Mouse (Mus musculus) MEL (cell line): ENCODE measurements at regions not wholly inside any gene's neighbourhood (a gene's known extent, or its start where the extent isn't known, plus 50 kb on each side); places are given as distances from the start of the nearest gene placed in this dataset.
"Not testable (repeated sequence)": the region's sequence is repeated elsewhere in the genome, so short reads cannot be mapped to it uniquely, and the experiment has no call there.

Experiments used
- DNase-seq: peaks from one replicate; pipeline ENCODE4 v3.0.0; 2011; ENCODE audit warnings: low read depth, low spot score
- H3K27ac ChIP-seq: 2 replicates; pipeline ENCODE4 v1.5.1; 2012; ENCODE audit warnings: low read depth, mild to moderate bottlenecking, control low read depth, low read length, moderate library complexity; ENCODE audit not compliant: control insufficient read depth
- H3K27me3 ChIP-seq, 2 experiments: fragments of 150-350 bp in 1 of 2; sonication (generic) in 1 of 2; 2 replicates each; pipeline ENCODE4 v1.6.1; 2012; ENCODE audit warnings: low read length in 2 of 2, mild to moderate bottlenecking in 2 of 2, improper control_type of control experiment in 1 of 2, moderate library complexity in 1 of 2; ENCODE audit not compliant: insufficient read depth in 2 of 2, control insufficient read depth in 1 of 2
- H3K36me3 ChIP-seq, 2 experiments: 2 replicates each; pipeline ENCODE4 v1.6.1; 2012 to 2014; ENCODE audit warnings: low read length in 2 of 2, improper control_type of control experiment in 1 of 2, inconsistent platforms in 1 of 2, mild to moderate bottlenecking in 1 of 2; ENCODE audit not compliant: insufficient read depth in 2 of 2, control insufficient read depth in 1 of 2
- H3K4me1 ChIP-seq, 2 experiments: fragments of 150-350 bp in 1 of 2; sonication (generic) in 1 of 2; 2 replicates each; pipeline ENCODE4 v1.6.1; 2012; ENCODE audit warnings: low read length in 2 of 2, improper control_type of control experiment in 1 of 2, mild to moderate bottlenecking in 1 of 2; ENCODE audit not compliant: insufficient read depth in 2 of 2, control insufficient read depth in 1 of 2
- H3K4me3 ChIP-seq, 2 experiments: fragments of 150-350 bp in 1 of 2; sonication (generic) in 1 of 2; 2 replicates each; pipeline ENCODE4 v1.5.1; 2012; ENCODE audit warnings: low read depth in 2 of 2, low read length in 2 of 2, mild to moderate bottlenecking in 2 of 2, moderate library complexity in 2 of 2, control low read depth in 1 of 2, improper control_type of control experiment in 1 of 2; ENCODE audit not compliant: control insufficient read depth in 1 of 2, insufficient read depth in 1 of 2
- H3K79me2 ChIP-seq: 2 replicates; pipeline ENCODE4 v1.6.1; 2012; ENCODE audit warnings: mild to moderate bottlenecking, low read length, moderate library complexity; ENCODE audit not compliant: control insufficient read depth, poor library complexity, insufficient read depth
- H3K9ac ChIP-seq: 2 replicates; pipeline ENCODE4 v1.6.1; 2012; ENCODE audit warnings: low read depth, mild to moderate bottlenecking, control low read depth, low read length, moderate library complexity; ENCODE audit not compliant: control insufficient read depth, poor library complexity, severe bottlenecking
- H3K9me3 ChIP-seq: fragments of 150-350 bp; sonication (generic); replicated peaks from 2 replicates; pipeline ENCODE4 v1.6.1; 2012; ENCODE audit warnings: mild to moderate bottlenecking, low read length, improper control_type of control experiment, moderate library complexity; ENCODE audit not compliant: insufficient read depth
- BHLHE40 ChIP-seq: IDR thresholded peaks from 2 replicates; pipeline ENCODE4 v1.6.1; 2012; ENCODE audit warnings: low read depth, mild to moderate bottlenecking, inconsistent platforms, low read length, improper control_type of control experiment, borderline replicate concordance
- CHD1 ChIP-seq: IDR thresholded peaks from 2 replicates; pipeline ENCODE4 v1.6.1; 2012; ENCODE audit warnings: low read depth, mild to moderate bottlenecking, inconsistent platforms, low read length, improper control_type of control experiment
- CHD2 ChIP-seq: IDR thresholded peaks from 2 replicates; pipeline ENCODE4 v1.6.1; 2011; ENCODE audit warnings: low read length, improper control_type of control experiment
- E2F4 ChIP-seq: IDR thresholded peaks from 2 replicates; pipeline ENCODE4 v1.6.1; 2011; ENCODE audit warnings: low read depth, low read length, improper control_type of control experiment, borderline replicate concordance
- ELF1 ChIP-seq: IDR thresholded peaks from 2 replicates; pipeline ENCODE4 v1.6.1; 2014; ENCODE audit warnings: low read depth, mild to moderate bottlenecking, inconsistent platforms, low read length, improper control_type of control experiment, moderate library complexity
- EP300 ChIP-seq, 2 experiments: IDR thresholded peaks; 2 replicates each; pipeline ENCODE4 v1.6.1; 2011; ENCODE audit warnings: improper control_type of control experiment in 2 of 2, low read length in 2 of 2, low read depth in 1 of 2, mild to moderate bottlenecking in 1 of 2
- ETS1 ChIP-seq: IDR thresholded peaks from 2 replicates; pipeline ENCODE4 v1.6.1; 2012; ENCODE audit warnings: low read depth, mild to moderate bottlenecking, inconsistent platforms, low read length, improper control_type of control experiment, moderate library complexity
- GATA1 ChIP-seq: IDR thresholded peaks from 2 replicates; pipeline ENCODE4 v1.6.1; 2011; ENCODE audit warnings: low read depth, low read length, improper control_type of control experiment
- JUND ChIP-seq: IDR thresholded peaks from 2 replicates; pipeline ENCODE4 v1.6.1; 2011; ENCODE audit warnings: low read depth, mild to moderate bottlenecking, improper control_type of control experiment, low read length
- KAT2A ChIP-seq: conservative IDR thresholded peaks from 2 replicates; pipeline ENCODE4 v1.6.1; 2012; ENCODE audit warnings: low read depth, low read length, improper control_type of control experiment, inconsistent platforms
- MAFK ChIP-seq: IDR thresholded peaks from 2 replicates; pipeline ENCODE4 v1.6.1; 2011; ENCODE audit warnings: low read depth, mild to moderate bottlenecking, low read length, improper control_type of control experiment, borderline replicate concordance
- MAX ChIP-seq: IDR thresholded peaks from 2 replicates; pipeline ENCODE4 v1.6.1; 2011; ENCODE audit warnings: low read length, improper control_type of control experiment
- MAZ ChIP-seq: IDR thresholded peaks from 2 replicates; pipeline ENCODE4 v1.6.1; 2012; ENCODE audit warnings: low read depth, mild to moderate bottlenecking, inconsistent platforms, low read length, improper control_type of control experiment
- MXI1 ChIP-seq: IDR thresholded peaks from 2 replicates; pipeline ENCODE4 v1.6.1; 2011; ENCODE audit warnings: mild to moderate bottlenecking, low read depth, low read length, improper control_type of control experiment
- MYB ChIP-seq: IDR thresholded peaks from 2 replicates; pipeline ENCODE4 v1.6.1; 2011; ENCODE audit warnings: mild to moderate bottlenecking, low read depth, low read length, improper control_type of control experiment
- MYC ChIP-seq: IDR thresholded peaks from 2 replicates; pipeline ENCODE4 v1.6.1; 2011; ENCODE audit warnings: low read depth, mild to moderate bottlenecking, low read length, improper control_type of control experiment, moderate library complexity
- POLR2AphosphoS5 ChIP-seq: IDR thresholded peaks from 2 replicates; pipeline ENCODE4 v1.6.1; 2012; ENCODE audit warnings: low read depth, borderline replicate concordance, mild to moderate bottlenecking, inconsistent platforms, low read length, moderate library complexity, mixed read lengths
- RAD21 ChIP-seq: IDR thresholded peaks from 2 replicates; pipeline ENCODE4 v1.6.1; 2011; ENCODE audit warnings: mild to moderate bottlenecking, low read depth, low read length, improper control_type of control experiment
- RCOR1 ChIP-seq: IDR thresholded peaks from 2 replicates; pipeline ENCODE4 v1.6.1; 2012; ENCODE audit warnings: low read depth, mild to moderate bottlenecking, inconsistent platforms, low read length, improper control_type of control experiment
- SMC3 ChIP-seq: IDR thresholded peaks from 2 replicates; pipeline ENCODE4 v1.6.1; 2011; ENCODE audit warnings: low read depth, low read length, improper control_type of control experiment
- TBP ChIP-seq: IDR thresholded peaks from 2 replicates; pipeline ENCODE4 v1.8.0; 2011; ENCODE audit warnings: low read depth, low read length, improper control_type of control experiment
- TCF12 ChIP-seq: IDR thresholded peaks from 2 replicates; pipeline ENCODE4 v1.6.1; 2014; ENCODE audit warnings: low read depth, mild to moderate bottlenecking, inconsistent platforms, low read length, improper control_type of control experiment, moderate library complexity
- UBTF ChIP-seq: IDR thresholded peaks from 2 replicates; pipeline ENCODE4 v1.6.1; 2012; ENCODE audit warnings: low read depth, mild to moderate bottlenecking, inconsistent platforms, low read length, improper control_type of control experiment, moderate library complexity, borderline replicate concordance; ENCODE audit not compliant: insufficient read depth
- USF2 ChIP-seq, 2 experiments: IDR thresholded peaks; 2 replicates each; pipeline ENCODE4 v1.6.1; 2011 to 2012; ENCODE audit warnings: improper control_type of control experiment in 2 of 2, low read length in 2 of 2, borderline replicate concordance in 1 of 2, inconsistent platforms in 1 of 2, low read depth in 1 of 2, mild to moderate bottlenecking in 1 of 2; ENCODE audit not compliant: insufficient read depth in 1 of 2
- ZC3H11A ChIP-seq: IDR thresholded peaks from 2 replicates; pipeline ENCODE4 v1.6.1; 2012; ENCODE audit warnings: low read depth, mild to moderate bottlenecking, inconsistent platforms, low read length, improper control_type of control experiment
- ZMIZ1 ChIP-seq: IDR thresholded peaks from 2 replicates; pipeline ENCODE4 v1.6.1; 2012; ENCODE audit warnings: low read depth, mild to moderate bottlenecking, inconsistent platforms, low read length, improper control_type of control experiment, moderate library complexity

DNA sequence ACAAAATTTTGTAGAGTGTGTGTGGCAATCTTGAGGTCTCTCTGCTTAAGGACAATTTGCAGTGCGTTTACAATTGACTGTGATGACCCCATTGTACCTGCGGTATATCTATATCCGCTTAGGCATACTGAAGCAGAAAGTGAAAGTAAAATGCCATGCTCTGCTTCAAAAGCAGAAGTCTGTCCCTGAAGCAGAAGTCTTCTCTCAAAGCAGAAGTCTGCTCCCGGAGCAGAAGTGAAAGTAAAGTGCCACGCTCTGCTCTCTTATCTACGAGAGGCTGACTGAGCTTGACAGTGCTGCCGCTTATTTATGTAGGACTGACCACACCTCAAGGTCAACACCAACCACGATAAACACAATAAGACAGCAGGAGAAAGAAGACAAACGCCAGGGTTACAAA is 471.3 kb downstream of the Lrfn5 start (continued):
- TF ChIP-seq RAD21 (no peak), MXI1 (peak; percentile 92), CHD1 (no peak), E2F4 (no peak), ZC3H11A (no peak)

- TF ChIP-seq KAT2A (no peak), EP300 (IDR thresholded peaks at IDR 0.05; ENCODE audit: low read depth in 1 of 2, low read length in 2 of 2) (peak in 1 of 2 experiments; percentile 38; a peak in 2 of 4 replicates), TBP (0 out of 2 replicates have a peak, but pooled peaks have one; percentile 23), ELF1 (no peak), POLR2AphosphoS5 (no peak), CHD1 (no peak), SMC3 (no peak), CHD2 (no peak), ZC3H11A (no peak), ZMIZ1 (no peak), RCOR1 (no peak), MAX (0 out of 2 replicates have a peak, but pooled peaks have one; percentile 17), MAFK (no peak), UBTF (no peak), ETS1 (0 out of 2 replicates have a peak, but pooled peaks have one; percentile 20), USF2 (IDR thresholded peaks at IDR 0.05; ENCODE audit: borderline replicate concordance in 1 of 2, insufficient read depth in 1 of 2, low read depth in 1 of 2, low read length in 2 of 2) (no peak), GATA1 (0 out of 2 replicates have a peak, but pooled peaks have one; percentile 4)
- Histone ChIP-seq H3K27ac (no peak overlapping the region), H3K4me1 (peaks cover 3 to 8% of the 10 kb centered on the region in 2 experiments; a peak in 3 of 4 replicates), H3K27me3 (no peaks in the 10 kb centered on the region), H3K9ac (no peak overlapping the region), H3K4me3 (no peak overlapping the region), H3K36me3 (peaks cover 0 to 6% of the 10 kb centered on the region in 2 experiments; a peak in 2 of 4 replicates), H3K79me2 (no peaks in the 10 kb centered on the region), H3K9me3 (no peaks in the 10 kb centered on the region)
- DNase-seq: peak; percentile 75
Measured at GRCm38 (mm10) chr12:62013351-62013750, 490.4 kb downstream of the Lrfn5 start.

GRCm38 (mm10) chr12:62017676-62018075 is 494.7 kb downstream of the Lrfn5 start:
- H3K27ac ChIP-seq: peak overlapping the region; percentile 73
- H3K36me3 ChIP-seq: not testable (repeated sequence)
- TF ChIP-seq GATA1 (peak; percentile 81), EP300 (IDR thresholded peaks at IDR 0.05; ENCODE audit: low read depth in 1 of 2, low read length in 2 of 2) (peak; percentile 89 to 93), MYC (0 out of 2 replicates have a peak, but pooled peaks have one; percentile 27), TCF12 (peak; percentile 49), ELF1 (0 out of 2 replicates have a peak, but pooled peaks have one; percentile 11), JUND (0 out of 2 replicates have a peak, but pooled peaks have one; percentile 22), MAZ (peak; percentile 89; the same call in 1 of the 2 replicates), RCOR1 (peak; percentile 80), MYB (peak; percentile 60; the same call in 1 of the 2 replicates), TBP (0 out of 2 replicates have a peak, but pooled peaks have one; percentile 11), ETS1 (peak; percentile 73), BHLHE40 (0 out of 2 replicates have a peak, but pooled peaks have one; percentile 34)

More at GRCm38 (mm10) chr12:62017676-62018075, 494.7 kb downstream of the Lrfn5 start:
- peak; percentile 94 for DNase-seq
- H3K9me3 ChIP-seq, H3K79me2 ChIP-seq, H3K4me1 ChIP-seq, H3K27me3 ChIP-seq, H3K9ac ChIP-seq, H3K4me3 ChIP-seq: not testable (repeated sequence)
